11 mouse cellular contexts compared by ENCODE assay signal in the genomic region with DNA sequence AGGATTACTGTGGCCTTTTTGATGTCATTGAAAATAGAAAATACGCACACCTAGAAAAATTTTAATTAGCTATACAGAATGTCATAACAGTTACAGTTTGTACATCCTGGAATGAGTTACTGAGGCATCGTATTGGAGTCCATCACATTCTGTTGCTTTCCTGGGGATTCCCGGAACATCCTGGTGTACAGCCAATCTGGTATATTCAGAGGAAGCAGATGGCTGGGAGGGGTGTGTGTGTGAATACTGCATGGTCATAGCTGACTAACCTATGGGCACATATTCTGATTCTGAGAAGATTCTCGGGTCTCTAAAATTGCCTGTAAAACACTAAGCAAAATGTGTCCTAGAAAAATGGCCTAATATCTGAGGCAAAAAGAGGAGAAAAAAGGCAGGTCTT. TPM values are rescaled to one million over a fixed set of nuclear protein-coding genes. Genes with fewer than 3 reads are reported as not detected.
DNase-seq lines count a peak whose midpoint lies in the region; ATAC-seq and TF ChIP-seq lines count a peak whose summit lies in the region.
"Had no signal": no experiment of that assay in that cellular context is flagged by ENCODE, and none has a peak within 500 bp of the region (broad histone marks: within the 10 kb centered on the region; RNA-seq: fewer than 3 reads in every experiment).

No protein-coding gene starts in this region.

- no peak for DNase-seq in heart, adult 9 months (ENCODE audit: low spot score in 2 of 2)
- peak; percentile 85 to 89 for DNase-seq in cerebellum, postnatal 25 days
- DNase-seq in hindbrain, postnatal 0 days (ENCODE audit: low spot score): peak; percentile 71
- DNase-seq in heart, postnatal 36 days: no peak
- DNase-seq in urinary bladder, postnatal 4 days (ENCODE audit: low spot score in 2 of 2): no peak
- DNase-seq in natural killer cell, adult 2 months (ENCODE audit: low spot score in 2 of 2): no peak
- DNase-seq: gastrocnemius, postnatal 36 days had no signal

- no peak overlapping the region for H3K4me2 ChIP-seq in heart, embryonic 16.5 days (ENCODE audit: low read depth, low read length)
- peak overlapping the region; percentile 74 for H3K4me2 ChIP-seq in hindbrain, postnatal 0 days (ENCODE audit: low read depth, low read length)
- peak overlapping the region; percentile 68 for H3K4me2 ChIP-seq in neural tube, embryonic 15.5 days

- H3K36me3 ChIP-seq in heart, embryonic 16.5 days (ENCODE audit: control insufficient read depth, insufficient read depth): peaks cover 18% of the 10 kb centered on the region
- H3K36me3 ChIP-seq in hindbrain, postnatal 0 days (ENCODE audit: insufficient read depth, low read length): peaks cover 8% of the 10 kb centered on the region
- H3K36me3 ChIP-seq in neural tube, embryonic 15.5 days: peaks cover 15% of the 10 kb centered on the region

- H3K9ac ChIP-seq in heart, embryonic 16.5 days (ENCODE audit: low read length): no peak overlapping the region
- H3K9ac ChIP-seq in hindbrain, postnatal 0 days (replicated peaks; ENCODE audit: low read length): no peak overlapping the region
- no peak overlapping the region for H3K9ac ChIP-seq in neural tube, embryonic 15.5 days (replicated peaks)

- intact Hi-C loops in heart, postnatal 36 days (cut with DNase I): no loop called here

- H3K27me3 ChIP-seq in heart, embryonic 16.5 days (ENCODE audit: control insufficient read depth, insufficient read depth, low read length): no peaks in the 10 kb centered on the region
- no peaks in the 10 kb centered on the region for H3K27me3 ChIP-seq in hindbrain, postnatal 0 days (ENCODE audit: insufficient read depth, low read length)
- no peaks in the 10 kb centered on the region for H3K27me3 ChIP-seq in neural tube, embryonic 15.5 days (replicated peaks)
- H3K27me3 ChIP-seq: CH12.LX had no signal

- no peak for ATAC-seq in heart, embryonic 16.5 days (replicated peaks; ENCODE audit: extremely low read depth, insufficient read depth, low FRiP score)
- ATAC-seq in hindbrain, postnatal 0 days: no peak
- no peak for ATAC-seq in neural tube, embryonic 15.5 days (ENCODE audit: low FRiP score)

- peaks cover 43% of the 10 kb centered on the region for H3K4me1 ChIP-seq in heart, embryonic 16.5 days (ENCODE audit: control insufficient read depth, insufficient read depth, low read length)
- H3K4me1 ChIP-seq in hindbrain, postnatal 0 days (ENCODE audit: insufficient read depth, low read length): peaks cover 47% of the 10 kb centered on the region
- peaks cover 85% of the 10 kb centered on the region for H3K4me1 ChIP-seq in neural tube, embryonic 15.5 days

- no peak for TF ChIP-seq CTCF in hindbrain, postnatal 0 days (IDR thresholded peaks at IDR 0.05; ENCODE audit: low read depth)

- H3K27ac ChIP-seq in heart, embryonic 16.5 days (ENCODE audit: low read length): peak overlapping the region; percentile 20; the same call in 1 of the 2 replicates
- H3K27ac ChIP-seq in hindbrain, postnatal 0 days: peak overlapping the region; percentile 96
- H3K27ac ChIP-seq in neural tube, embryonic 15.5 days (replicated peaks): peak overlapping the region; percentile 94

- no peaks in the 10 kb centered on the region for H3K9me3 ChIP-seq in heart, embryonic 16.5 days (replicated peaks; ENCODE audit: control insufficient read depth, low read length)
- H3K9me3 ChIP-seq in hindbrain, postnatal 0 days (ENCODE audit: low read length): no peaks in the 10 kb centered on the region
- H3K9me3 ChIP-seq in neural tube, embryonic 15.5 days (replicated peaks): no peaks in the 10 kb centered on the region

- WGBS in heart, embryonic 16.5 days: 72% methylated on average over 4 of the region's 4 CpGs
- 34% methylated on average over 4 of the region's 4 CpGs for WGBS in hindbrain, postnatal 0 days
- 34% methylated on average over 4 of the region's 4 CpGs for WGBS in neural tube, embryonic 15.5 days

- H3K4me3 ChIP-seq in heart, embryonic 16.5 days (ENCODE audit: low read length): no peak overlapping the region
- no peak overlapping the region for H3K4me3 ChIP-seq in hindbrain, postnatal 0 days (ENCODE audit: low read length)
- H3K4me3 ChIP-seq in neural tube, embryonic 15.5 days (replicated peaks): no peak overlapping the region

RNA-seq across cellular contexts. Expression of a gene that starts 3.4 kb away (rescaled TPM):
- 0.67 and 1.3 TPM in 2 replicates for polyA plus RNA-seq in heart, embryonic 16.5 days (2015; fragmentation: Nextera tagmentation; extraction: Ambion mirVana)
- total RNA-seq in hindbrain, postnatal 0 days (2014; rRNA removed): not detected in 2 replicates
- 0.51 and 0.53 TPM in 2 replicates for polyA plus RNA-seq in hindbrain, postnatal 0 days (2015; fragmentation: Nextera tagmentation; extraction: Ambion mirVana)
- 0.88 and 1.4 TPM in 2 replicates for polyA plus RNA-seq in neural tube, embryonic 15.5 days (2015; fragmentation: Nextera tagmentation; extraction: Ambion mirVana)
- 1 to 10 TPM; 2.1 to 2.3 TPM for total RNA-seq in heart, postnatal 36 days (2021)

RNA-seq across cellular contexts. Expression of a gene that starts 8.4 kb away (rescaled TPM):
- 18.7 and 19.7 TPM in 2 replicates for polyA plus RNA-seq in heart, embryonic 16.5 days (2015; fragmentation: Nextera tagmentation; extraction: Ambion mirVana)
- total RNA-seq in hindbrain, postnatal 0 days (2014; rRNA removed): 91.7 and 98.7 TPM in 2 replicates
- 25.8 and 31.0 TPM in 2 replicates for polyA plus RNA-seq in hindbrain, postnatal 0 days (2015; fragmentation: Nextera tagmentation; extraction: Ambion mirVana)
- polyA plus RNA-seq in neural tube, embryonic 15.5 days (2015; fragmentation: Nextera tagmentation; extraction: Ambion mirVana): 25.3 and 28.6 TPM in 2 replicates
- total RNA-seq in heart, postnatal 36 days (2021): 10 to 100 TPM; 27.8 to 31.7 TPM

RNA-seq across cellular contexts. Expression of a gene that starts 27.6 kb away (rescaled TPM):
- 45.8 and 65.1 TPM in 2 replicates for polyA plus RNA-seq in heart, embryonic 16.5 days (2015; fragmentation: Nextera tagmentation; extraction: Ambion mirVana)
- total RNA-seq in hindbrain, postnatal 0 days (2014; rRNA removed): 113 and 124 TPM in 2 replicates
- polyA plus RNA-seq in hindbrain, postnatal 0 days (2015; fragmentation: Nextera tagmentation; extraction: Ambion mirVana): 56.4 and 61.8 TPM in 2 replicates
- 71.3 and 82.7 TPM in 2 replicates for polyA plus RNA-seq in neural tube, embryonic 15.5 days (2015; fragmentation: Nextera tagmentation; extraction: Ambion mirVana)
- total RNA-seq in heart, postnatal 36 days (2021): 10 to 100 TPM; 30.3 to 34.7 TPM

RNA-seq across cellular contexts. Expression of a gene that starts 30.2 kb away (rescaled TPM):
- not detected in 2 replicates for polyA plus RNA-seq in heart, embryonic 16.5 days (2015; fragmentation: Nextera tagmentation; extraction: Ambion mirVana)
- total RNA-seq in hindbrain, postnatal 0 days (2014; rRNA removed): not detected in 2 replicates
- polyA plus RNA-seq in hindbrain, postnatal 0 days (2015; fragmentation: Nextera tagmentation; extraction: Ambion mirVana): not detected in 2 replicates
- not detected in 2 replicates for polyA plus RNA-seq in neural tube, embryonic 15.5 days (2015; fragmentation: Nextera tagmentation; extraction: Ambion mirVana)
- not detected for total RNA-seq in heart, postnatal 36 days (2021)
- total RNA-seq: CH12.LX; gastrocnemius, postnatal 36 days had no signal
- polyA plus RNA-seq: stomach, embryonic 16.5 days had no signal

Comparison
In these comparisons a context has a peak if more than half of its experiments do, and no peak if none do; other contexts are left out.
1. H3K27ac ChIP-seq: peak in every context shown above with its lines; median percentile 96 in hindbrain, postnatal 0 days; 94 in neural tube, embryonic 15.5 days; 20 in heart, embryonic 16.5 days.
2. DNase-seq: peak in cerebellum, postnatal 25 days (2 of 2) and hindbrain, postnatal 0 days (single experiment); none in heart, adult 9 months (0 of 2), heart, postnatal 36 days (0 of 2), urinary bladder, postnatal 4 days (0 of 2) and natural killer cell, adult 2 months (0 of 2).